Mouse (Mus musculus) right cerebral cortex, postnatal 36 days (tissue): ENCODE results near the gene Sypl.
A peak's percentile ranks its signal among the peaks of the same experiment; 100 is the strongest.

Experiments
- DNase-seq, 2 experiments: peaks; one replicate each; pipeline ENCODE4 v3.0.0; 2022; ENCODE audit warnings: low spot score in 2 of 2, mixed read lengths in 1 of 2

Sypl gene

DNA sequence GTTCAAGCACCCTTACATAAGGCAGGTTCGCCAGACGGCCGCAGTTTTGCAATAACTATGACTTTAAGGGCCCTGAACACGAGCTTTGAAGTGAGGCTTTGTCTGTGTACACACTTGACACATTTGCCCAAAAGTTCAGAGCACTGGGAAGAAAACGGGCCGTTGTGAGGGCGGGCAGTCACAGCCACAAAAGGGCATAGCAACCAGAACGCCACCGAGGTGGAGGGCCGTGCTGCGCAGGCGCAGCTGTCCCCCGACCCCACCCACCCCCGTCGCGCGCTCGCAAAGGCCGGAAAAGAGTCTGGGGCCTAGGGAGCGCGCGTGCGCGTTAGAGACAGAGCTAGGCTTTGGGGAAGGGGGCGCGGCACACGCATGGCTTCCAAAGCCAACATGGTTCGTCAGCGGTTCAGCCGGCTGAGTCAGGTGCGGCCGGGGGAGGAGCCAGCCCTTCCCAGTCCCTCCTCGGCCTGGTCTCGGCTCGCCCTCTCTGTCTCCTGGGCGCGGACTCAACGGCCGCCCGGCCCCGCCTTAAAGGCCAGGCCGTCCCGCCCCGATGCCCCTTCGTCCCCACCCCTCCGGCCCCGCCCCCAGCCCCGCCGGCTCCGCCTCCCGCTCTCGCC lies at the start of gene Sypl:
Sypl (plus strand) TSS at position 296 of the 620 bp plus-strand sequence.
- peak; percentile 94 for DNase-seq

GRCm38 (mm10) chr12:32909686-32910085 lies 44.0 kb upstream of the Sypl start:
- DNase-seq = no peak

- DNase-seq = peak; percentile 39 to 67
These were observed 43.6 kb upstream of the Sypl start for GRCm38 (mm10) chr12:32910092-32910491.

DNA sequence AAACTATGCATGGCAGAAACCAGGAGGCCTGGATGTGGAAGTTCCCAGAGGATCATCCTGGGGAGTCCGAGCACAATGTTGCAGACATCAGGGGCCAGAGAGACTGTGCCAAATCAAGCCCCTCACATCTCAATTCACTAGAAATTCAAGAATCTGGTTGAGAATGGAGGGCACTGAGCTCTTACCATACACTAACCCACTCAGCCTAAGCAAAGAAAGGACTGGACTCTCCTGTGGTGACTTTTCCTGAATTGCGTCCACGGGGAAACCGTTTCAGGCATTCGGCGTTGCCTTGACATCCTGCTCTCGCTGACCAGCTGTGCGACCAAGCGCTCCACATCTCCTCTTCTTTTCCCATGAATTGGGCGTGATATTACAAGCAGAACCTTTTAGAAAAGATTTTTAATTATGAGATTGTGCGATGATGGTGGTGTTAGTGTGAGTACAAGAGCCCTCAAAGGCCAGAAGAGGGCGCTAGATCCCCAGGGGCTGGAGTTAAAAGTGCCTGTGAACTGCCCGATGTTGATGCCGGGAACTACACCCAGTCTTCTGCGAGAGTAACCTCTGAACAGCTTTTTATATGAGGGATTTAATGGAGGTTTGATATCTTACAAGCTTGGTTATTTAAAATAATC lies 43.0 kb upstream of the Sypl start:
- DNase-seq = no peak

GRCm38 (mm10) chr12:32911569-32911968 lies 42.1 kb upstream of the Sypl start:
- DNase-seq = no peak

- DNase-seq = no peak
These were observed 40.9 kb upstream of the Sypl start for GRCm38 (mm10) chr12:32912772-32913171.

DNA sequence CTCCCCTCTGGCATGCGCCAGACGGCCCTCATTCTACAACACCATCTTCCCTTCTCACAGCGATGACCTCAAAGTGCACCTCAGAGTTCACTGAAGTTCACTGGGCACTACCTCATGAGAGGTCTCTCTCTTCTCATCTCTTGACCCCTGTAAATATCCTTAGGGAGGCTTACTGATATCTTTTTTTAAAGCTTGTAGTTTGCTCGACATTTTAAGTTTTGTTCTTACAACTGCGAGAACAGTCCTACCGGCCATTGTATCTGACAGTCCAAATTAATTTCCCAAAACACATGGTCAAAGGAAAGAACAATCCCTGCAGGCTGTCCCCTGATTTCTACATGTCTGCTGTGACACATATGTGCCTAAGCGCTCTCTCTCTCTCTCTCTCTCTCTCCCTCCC lies 35.0 kb upstream of the Sypl start:
- no peak for DNase-seq

DNA sequence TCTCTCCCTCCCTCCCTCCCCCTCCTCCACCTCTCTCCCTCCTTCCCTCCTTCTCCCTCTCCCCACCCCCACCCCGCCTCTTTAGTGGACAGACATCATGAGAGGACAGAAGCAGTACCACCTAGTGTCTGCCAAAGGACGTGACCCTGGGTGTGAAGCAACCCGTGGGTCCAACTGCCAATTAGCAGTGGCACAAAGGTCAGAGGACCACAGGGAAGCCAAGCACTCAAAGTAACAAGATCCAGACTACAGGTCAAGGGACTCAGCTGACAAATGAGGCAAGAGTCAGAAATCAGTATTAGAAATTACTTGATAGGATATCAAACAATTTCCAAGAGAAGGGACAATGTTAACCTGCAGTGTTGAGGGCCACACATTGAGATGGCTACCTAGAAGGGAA lies 34.6 kb upstream of the Sypl start:
- no peak for DNase-seq

- DNase-seq = no peak
These were observed 34.2 kb upstream of the Sypl start for GRCm38 (mm10) chr12:32919527-32919926.

DNA sequence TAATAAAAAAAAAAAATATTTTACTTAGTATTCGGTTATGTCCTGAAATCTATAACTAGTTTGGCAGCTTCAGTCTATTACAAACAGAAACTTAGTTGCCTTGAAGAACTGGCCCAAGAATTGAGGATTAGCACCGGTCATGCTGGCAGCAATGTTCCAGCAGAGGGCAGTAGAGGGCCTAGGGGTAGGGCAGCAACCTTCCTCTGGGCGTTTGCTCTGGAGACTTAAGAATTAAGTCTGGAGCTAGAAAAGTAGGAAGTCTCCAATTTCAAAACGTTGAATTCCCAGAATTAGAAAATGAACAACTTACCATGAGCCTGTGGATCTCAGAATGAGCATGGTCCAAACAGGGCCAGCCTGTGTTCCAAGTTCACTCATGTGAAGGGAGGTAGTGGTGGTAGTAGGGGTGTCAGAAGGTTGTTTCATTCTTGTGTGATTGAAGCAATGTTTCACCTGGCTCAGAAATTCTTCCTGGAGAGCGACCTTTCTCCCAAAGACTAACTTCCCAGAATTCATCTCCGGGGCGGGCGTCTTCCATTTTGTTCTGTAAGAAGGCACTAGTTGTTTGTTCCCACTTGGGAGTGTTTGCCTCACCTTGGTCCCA lies 33.4 kb upstream of the Sypl start:
- DNase-seq = peak in 1 of 2 experiments; percentile 26

GRCm38 (mm10) chr12:32921071-32921470 lies 32.6 kb upstream of the Sypl start:
- no peak for DNase-seq

DNA sequence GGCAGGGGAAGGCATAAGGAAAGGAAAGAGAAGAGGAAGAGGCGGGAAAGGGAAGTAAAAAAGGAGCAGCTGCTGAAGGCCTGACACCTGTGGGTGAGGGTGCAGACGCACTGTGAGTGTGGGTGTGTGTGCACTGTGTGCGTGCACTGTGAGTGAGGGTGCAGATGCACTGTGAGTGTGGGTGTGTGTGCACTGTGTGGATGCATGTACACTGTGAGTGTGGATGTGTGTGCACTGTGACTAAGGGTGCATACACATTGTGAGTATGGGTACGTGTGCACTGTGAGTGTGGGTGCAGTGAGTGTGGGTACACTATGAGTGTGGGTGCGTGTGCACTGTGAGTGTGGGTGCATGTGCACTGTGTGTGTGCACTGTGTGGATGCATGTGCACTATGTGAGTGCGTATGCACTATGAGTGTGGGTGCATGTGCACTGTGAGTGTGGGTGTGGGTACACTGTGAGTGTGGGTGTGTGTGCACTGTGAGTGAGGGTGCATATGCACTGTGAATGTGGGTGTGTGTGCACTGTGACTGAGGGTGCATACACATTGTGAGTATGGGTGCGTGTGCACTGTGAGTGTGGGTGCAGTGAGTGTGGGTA lies 32.1 kb upstream of the Sypl start:
- DNase-seq = no peak

GRCm38 (mm10) chr12:32924245-32924644 lies 29.4 kb upstream of the Sypl start:
- no peak for DNase-seq

- DNase-seq = peak; percentile 30 to 74
These were observed 27.1 kb upstream of the Sypl start for GRCm38 (mm10) chr12:32926331-32927172.

DNA sequence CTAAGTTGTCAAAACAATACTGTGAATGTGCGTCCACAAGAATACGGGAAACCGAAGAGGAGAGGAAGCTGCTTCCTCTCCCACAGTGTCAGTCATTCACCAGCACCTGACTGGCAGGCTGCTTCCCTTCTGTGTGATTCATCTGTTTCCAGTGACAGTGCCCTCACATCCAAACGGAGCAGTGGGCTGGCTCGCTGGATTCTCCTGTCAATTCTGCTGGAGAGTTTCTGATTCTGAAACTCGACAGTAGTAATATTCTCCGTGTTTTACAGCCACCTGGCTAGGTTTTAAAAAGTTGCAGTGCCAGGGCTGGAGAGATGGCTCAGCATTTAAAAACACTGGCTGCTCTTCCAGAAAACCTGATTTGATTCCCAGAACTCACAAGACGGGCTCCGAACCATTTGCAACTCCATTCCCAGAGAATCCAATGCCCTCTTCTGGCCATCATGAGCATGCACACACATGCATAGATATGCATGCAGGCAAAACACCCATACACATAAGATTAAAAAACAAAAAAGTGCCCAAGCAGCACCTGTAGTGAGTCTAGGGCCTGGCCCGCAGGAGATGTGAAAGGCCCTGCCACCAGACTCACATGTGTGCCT lies 26.4 kb upstream of the Sypl start:
- DNase-seq = no peak

DNA sequence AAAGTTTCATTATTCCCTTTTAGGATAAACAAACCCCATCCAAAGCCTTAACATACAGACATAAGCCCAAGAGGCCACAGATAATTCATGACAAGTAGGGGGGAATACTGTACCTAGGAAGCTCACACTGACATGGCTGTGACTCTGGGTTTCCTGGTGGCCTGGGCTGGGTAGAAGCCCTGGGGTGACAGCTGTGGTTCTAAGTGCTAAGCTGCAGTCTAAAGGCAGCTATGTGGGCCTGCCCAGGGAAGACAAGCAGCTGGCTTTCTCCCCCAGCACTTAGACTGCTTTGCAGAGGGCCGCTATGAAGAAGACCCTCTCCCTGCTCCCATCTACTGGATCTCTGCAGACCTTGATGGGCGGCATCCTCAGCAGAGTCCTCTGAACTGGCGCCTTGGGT lies 25.5 kb upstream of the Sypl start:
- DNase-seq = no peak

GRCm38 (mm10) chr12:32929831-32930513 lies 23.7 kb upstream of the Sypl start:
- DNase-seq = no peak

- DNase-seq = no peak
These were observed 23.1 kb upstream of the Sypl start for GRCm38 (mm10) chr12:32930566-32930965.

GRCm38 (mm10) chr12:32936246-32936946 lies 17.3 kb upstream of the Sypl start:
- DNase-seq = no peak

DNA sequence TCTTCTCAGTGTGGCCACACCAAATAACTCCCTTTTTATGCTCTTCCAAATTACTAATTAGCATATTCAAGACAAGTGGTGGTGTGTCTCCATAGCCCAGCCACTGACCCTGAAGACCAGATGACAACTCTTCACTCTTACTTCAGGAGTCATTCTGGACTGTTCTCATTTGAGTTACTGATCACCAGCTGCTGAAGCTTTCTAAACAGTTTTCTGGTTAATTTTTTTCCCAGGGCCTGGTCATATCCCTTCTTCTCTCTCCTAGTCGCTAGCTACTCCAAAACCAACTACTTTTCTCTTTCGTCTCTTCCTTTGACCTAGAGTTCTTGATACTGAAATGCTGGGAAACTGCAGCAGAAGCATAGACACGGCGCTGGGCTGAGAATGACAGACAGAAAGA lies 12.6 kb upstream of the Sypl start:
- DNase-seq = no peak
